Mouse (Mus musculus) kidney, postnatal 36 days (tissue): ENCODE measurements around the gene Slc17a5.

Source experiments
- DNase-seq, 2 experiments: peaks; one replicate each; pipeline ENCODE4 v3.0.0; 2021 to 2022; ENCODE audit warnings: mixed read lengths in 2 of 2

Gene Slc17a5

GRCm38 (mm10) chr9:78587914-78588313, at the start of gene Slc17a5:
TSS of gene Slc17a5 (minus strand) at chr9:78588041.
- peak; percentile 94 to 95 for DNase-seq

DNA sequence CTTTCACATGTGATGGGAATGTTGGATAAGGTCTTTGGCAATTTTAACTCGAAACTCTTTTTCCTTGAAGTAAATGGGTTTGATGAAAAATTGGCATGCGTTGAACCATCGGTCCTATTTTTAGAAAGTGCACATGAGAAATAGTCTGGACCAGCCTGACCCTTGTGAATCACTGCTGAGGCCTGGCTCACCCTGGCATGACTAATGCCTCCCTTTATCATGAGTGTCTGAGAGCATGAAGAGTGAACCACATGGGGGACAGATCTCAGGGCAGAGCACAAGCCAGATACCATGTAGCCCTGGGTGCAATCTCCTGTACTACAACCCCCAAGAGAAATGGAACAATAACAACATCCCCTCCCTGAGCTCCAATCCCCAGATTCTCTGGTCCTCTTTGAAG, 46.1 kb upstream of the Slc17a5 start:
- no peak for DNase-seq

DNA sequence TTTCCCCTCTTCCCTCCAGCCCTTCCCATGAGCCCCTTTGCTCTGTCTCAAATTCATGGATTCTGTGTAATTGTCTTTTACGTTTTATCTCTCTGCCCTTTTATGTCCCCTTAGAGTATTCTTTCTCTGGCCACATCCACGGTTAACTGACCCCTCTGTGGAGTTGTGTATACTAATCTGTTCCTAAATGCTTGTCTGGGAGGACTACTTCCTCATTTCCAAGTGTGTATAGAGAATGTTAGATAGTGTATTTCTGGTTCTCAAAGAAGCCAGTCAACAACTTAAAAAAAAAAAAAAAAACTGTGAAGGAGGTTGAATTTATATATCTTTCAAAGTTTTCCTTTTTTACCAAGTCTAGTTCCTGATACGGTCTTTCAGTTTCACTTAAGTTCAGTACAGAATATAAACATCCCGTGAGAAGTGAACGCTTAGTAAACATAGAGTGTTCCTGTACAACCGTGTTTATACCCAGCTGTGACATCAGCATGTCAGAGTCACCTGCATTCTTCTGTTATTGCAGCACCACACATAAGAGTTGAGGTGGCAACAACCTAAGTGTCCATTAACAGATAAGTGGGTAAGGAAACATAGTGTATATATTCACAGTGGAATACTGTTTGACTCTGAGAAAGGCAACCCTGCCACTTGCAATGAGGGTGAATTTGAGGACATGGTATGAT, 44.1 kb upstream of the Slc17a5 start:
- DNase-seq = no peak

DNA sequence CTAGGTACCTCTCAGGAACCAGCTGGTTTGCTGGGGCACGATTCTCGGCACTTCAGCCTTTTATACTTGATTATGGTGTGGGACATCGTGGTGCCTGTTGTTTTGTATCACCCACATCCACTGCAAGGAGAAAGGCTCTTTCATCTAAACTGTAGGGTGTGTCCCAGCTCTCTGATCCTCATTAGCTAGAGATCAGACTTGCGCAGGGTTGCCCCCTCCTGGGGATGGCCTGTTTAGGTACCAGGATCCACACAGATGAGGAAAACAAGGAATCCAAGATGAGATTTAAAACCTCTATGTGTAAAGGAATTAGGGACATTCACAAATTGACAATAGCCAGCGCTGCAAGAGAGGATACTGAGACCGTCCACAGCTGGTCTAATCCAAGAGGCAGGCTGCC, 42.1 kb upstream of the Slc17a5 start:
- DNase-seq = peak in 1 of 2 experiments; percentile 35

DNA sequence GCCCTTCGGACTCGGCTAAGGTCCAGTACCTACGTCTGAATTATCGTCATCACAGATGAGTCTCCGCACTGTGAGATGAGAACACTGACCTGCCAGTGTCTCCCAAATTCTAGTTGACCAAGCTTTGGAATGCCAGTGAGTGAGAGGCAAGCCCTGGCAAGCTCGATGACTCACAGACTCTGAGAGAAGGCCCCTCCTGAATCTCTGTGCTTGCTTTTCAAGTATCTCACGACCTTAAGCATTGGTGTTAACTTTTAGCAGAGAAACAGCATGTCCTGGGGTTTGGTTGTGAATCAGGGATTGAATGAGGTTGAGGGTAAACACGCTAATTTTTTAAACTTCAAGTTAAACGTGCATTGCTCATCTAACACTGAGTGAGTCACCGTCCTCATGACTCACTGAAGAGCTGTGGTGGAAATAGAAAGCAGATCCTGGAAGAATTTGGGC, 35.5 kb upstream of the Slc17a5 start:
- DNase-seq = no peak

- no peak for DNase-seq
Observed at GRCm38 (mm10) chr9:78619285-78619684, 31.4 kb upstream of the Slc17a5 start.

- DNase-seq = peak; percentile 14 to 45
Observed at GRCm38 (mm10) chr9:78615401-78616021, 27.7 kb upstream of the Slc17a5 start, which contains the start of gene Cd109. TSS of gene Cd109 (plus strand) at chr9:78615546.

- DNase-seq = no peak
Observed at GRCm38 (mm10) chr9:78614201-78614600, 26.4 kb upstream of the Slc17a5 start.

- peak in 1 of 2 experiments; percentile 61 for DNase-seq
Observed at GRCm38 (mm10) chr9:78601046-78601730, 13.3 kb upstream of the Slc17a5 start.

DNA sequence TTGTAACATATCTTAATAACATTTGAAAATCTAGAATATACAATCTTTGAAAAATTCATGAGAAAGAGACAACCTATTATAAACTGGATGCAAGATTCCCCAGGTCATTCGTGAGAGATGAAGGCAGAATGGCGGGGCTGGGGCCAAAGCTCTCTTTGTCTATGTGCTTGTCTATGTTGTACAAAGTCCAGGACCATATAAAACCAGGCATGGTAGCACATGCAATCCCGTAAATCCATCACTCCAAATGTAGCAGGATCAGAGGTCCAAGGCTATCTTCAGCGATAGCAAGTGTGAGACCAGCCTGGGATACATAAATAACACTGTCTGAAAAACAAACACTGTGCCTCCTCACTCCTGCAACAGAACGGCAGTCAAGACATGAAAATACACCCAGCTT, 12.1 kb upstream of the Slc17a5 start:
- no peak for DNase-seq

- DNase-seq = peak; percentile 41 to 71
Observed at GRCm38 (mm10) chr9:78596834-78597233, 9.0 kb upstream of the Slc17a5 start.

- DNase-seq = no peak
Observed at GRCm38 (mm10) chr9:78595769-78596555, 8.1 kb upstream of the Slc17a5 start.

DNA sequence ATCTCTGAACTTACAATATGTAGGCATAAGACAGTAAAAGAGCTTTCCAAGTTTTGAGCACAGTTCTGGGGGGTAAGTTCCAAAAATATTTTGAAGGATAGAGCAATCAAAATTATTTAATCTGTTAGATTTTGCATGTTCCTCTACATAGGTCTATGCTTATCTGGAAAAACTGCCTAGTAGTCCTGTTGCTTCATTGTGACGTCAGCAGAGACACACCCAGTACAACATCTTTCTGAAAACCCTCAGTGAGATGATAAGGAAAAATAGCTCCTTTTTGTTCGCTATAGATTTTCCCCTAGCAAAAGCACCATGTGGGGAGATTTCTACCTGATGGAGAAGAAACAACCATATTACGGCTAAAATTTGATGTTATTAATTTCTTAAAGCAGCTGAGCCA, 7.4 kb upstream of the Slc17a5 start:
- DNase-seq = no peak

- no peak for DNase-seq
Observed at GRCm38 (mm10) chr9:78590471-78590870, 2.6 kb upstream of the Slc17a5 start.

- peak; percentile 14 to 19 for DNase-seq
Observed at GRCm38 (mm10) chr9:78588411-78589033, 681 bp upstream of the Slc17a5 start.

DNA sequence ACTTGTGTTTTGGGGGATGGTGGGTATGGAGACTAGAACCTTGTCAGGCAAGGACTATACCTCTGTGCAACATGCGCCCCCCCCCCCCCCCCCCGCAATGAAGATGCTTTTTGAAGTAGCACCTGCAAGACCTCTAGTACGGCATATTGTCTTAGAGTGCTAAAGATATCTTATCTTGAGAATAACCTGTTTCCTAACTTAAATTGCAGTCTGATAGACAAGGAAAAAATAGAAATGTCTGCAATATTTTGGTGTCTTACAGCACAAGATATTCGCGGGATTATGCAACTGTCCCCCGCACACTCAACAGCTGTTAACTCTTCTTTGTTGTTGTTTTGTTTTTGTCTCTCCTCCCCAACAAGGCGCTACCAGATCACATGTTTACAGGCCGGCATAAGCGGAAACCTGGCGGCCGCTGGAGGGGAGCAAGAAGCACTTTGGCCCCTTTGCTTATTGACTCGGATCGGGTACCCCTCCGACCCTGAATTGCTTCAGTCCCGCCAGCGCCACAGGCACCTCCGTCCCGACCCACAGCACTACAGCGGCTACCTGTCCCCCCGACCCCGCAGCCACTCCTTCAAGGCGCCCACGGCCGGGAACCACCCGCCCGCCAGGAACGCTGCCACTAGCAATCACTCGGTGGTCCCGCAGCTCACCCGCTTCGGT, 490 bp downstream of the Slc17a5 start:
- peak; percentile 42 to 67 for DNase-seq

DNA sequence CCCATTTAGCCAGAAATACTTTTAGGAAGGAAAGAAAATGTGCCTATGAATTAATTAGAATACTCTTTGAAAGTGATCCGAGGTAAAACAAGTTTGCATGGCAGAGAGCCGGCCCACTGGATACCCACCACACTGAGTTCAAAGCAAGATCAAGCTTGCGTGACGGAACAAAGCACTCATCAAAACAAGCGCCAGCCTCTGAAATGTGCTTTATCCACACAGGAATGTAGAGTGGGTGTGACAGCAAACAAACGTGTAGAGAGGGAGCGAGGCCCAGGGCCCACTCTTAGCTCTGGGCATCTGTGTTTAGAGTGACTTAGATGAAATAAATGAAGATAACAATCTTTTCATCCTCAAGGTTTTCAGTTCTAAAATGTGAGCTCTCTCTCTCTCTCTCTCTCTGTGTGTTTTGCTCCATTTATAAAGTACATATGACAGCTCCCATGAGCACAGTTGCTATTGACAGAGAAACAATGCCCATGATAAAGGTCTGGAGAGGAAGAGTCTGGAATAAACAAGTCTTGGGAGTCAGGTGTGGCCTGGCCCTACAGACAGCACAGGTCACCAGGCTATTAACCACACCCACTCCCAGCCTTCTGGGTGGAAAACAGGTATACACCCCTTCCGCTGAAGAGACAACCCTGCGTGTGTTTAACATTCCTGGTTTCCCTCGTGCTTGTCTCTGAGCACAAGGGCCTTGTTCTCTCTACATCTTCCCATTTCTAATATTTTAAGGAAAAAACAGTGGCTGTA, 8.0 kb downstream of the Slc17a5 start:
- no peak for DNase-seq

GRCm38 (mm10) chr9:78578824-78579223, 9.0 kb downstream of the Slc17a5 start:
- DNase-seq = no peak

- DNase-seq = no peak
Observed at GRCm38 (mm10) chr9:78576466-78576865, 11.4 kb downstream of the Slc17a5 start.

DNA sequence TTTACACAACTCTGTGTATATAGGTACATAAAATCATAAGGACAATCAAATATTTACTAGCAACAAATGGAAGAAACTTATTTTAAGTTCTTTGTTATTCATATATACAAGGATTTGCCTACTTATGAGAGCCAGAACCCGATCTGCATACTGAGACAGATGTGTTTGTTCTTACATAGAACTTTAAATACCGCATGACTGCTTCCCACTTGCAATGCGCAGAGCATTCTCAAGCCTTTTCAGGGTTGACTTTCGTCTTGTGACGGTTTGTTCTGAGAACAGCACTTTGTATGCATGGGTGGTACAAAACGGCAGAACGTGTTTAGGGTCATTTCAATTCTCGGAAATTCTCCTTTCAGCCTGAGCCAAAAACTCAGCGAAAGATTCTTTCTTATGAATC, 17.9 kb downstream of the Slc17a5 start:
- no peak for DNase-seq

GRCm38 (mm10) chr9:78559479-78559878, 28.4 kb downstream of the Slc17a5 start:
- no peak for DNase-seq
